Mouse (Mus musculus) embryonic fibroblast, embryonic 13.5 days (primary cell): ENCODE measurements around the gene Stard3nl.

Source experiments
- CTCF ChIP-seq: IDR thresholded peaks from 2 replicates; pipeline ENCODE4 v1.5.1; 2011; ENCODE audit warnings: mild to moderate bottlenecking, control low read depth, low read length, moderate library complexity, borderline replicate concordance; ENCODE audit not compliant: insufficient read depth
- POLR2A ChIP-seq: IDR thresholded peaks from 2 replicates; pipeline ENCODE4 v1.6.1; 2011; ENCODE audit warnings: low read depth, mild to moderate bottlenecking, control low read depth, low read length, moderate library complexity

GRCm38 (mm10) chr13:19389896-19390295 is 5.7 kb downstream of the Stard3nl start:
- TF ChIP-seq CTCF = no peak
- TF ChIP-seq POLR2A = no peak
